Mouse (Mus musculus): ENCODE data around the gene Mb.

GRCm38 (mm10) chr15:76972661-76973060 lies 77.8 kb downstream of the Mb start:
- TF ChIP-seq MAFK (IDR thresholded peaks at IDR 0.05; ENCODE audit: insufficient read depth, low read depth, low read length) (no peak), HCFC1 (IDR thresholded peaks at IDR 0.05; ENCODE audit: borderline replicate concordance, insufficient read depth, low read length) (no peak), CHD2 (IDR thresholded peaks at IDR 0.05; ENCODE audit: low read depth, low read length) (no peak), ZC3H11A (IDR thresholded peaks at IDR 0.05; ENCODE audit: borderline replicate concordance, low read depth, low read length) (no peak), ZNF384 (IDR thresholded peaks at IDR 0.05; ENCODE audit: low read depth, low read length) (no peak)

Measured in ES-E14 (cell line).